ENCODE assay signal across 24 mouse cellular contexts in the genomic region with DNA sequence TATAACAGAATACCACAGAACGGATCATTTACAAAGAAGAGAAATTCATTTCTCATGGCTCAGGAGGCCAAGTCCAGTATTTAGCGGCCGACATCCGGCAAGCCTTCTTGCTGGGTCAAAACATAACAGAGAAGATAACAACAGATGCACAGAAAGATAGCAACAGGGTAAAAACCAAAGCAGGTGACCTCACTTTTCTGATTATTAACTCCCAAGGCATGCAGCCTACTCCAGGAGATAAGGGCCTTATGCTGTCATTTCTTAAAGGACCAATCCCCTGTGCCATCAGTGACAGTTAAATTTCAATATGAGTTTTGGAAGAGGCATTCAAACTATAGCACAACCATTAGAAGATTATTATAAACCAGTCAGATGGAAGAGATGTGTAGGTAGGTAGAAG.
"Had no signal": no experiment of that assay in that cellular context is flagged by ENCODE, and none has a peak within 500 bp of the region (broad histone marks: within the 10 kb centered on the region; RNA-seq: fewer than 3 reads in every experiment).

No protein-coding gene starts in this region.

- ATAC-seq: hindbrain, embryonic 16.5 days; inflammation-experienced regulatory T-cells, adult 6 months; intestine, embryonic 15.5 days; intestine, postnatal 0 days had no signal

- DNase-seq: gastrocnemius, adult 2 months; gastrocnemius, postnatal 10 days; gastrocnemius, postnatal 25 days; heart, adult 18-20 months; heart, postnatal 10 days; heart, postnatal 4 days; kidney, adult 18-20 months; kidney, adult 8-10 months; kidney, postnatal 10 days; kidney, postnatal 36 days; layer of hippocampus, adult 9-11 months; layer of hippocampus, postnatal 36 days; liver; liver, embryonic 13.5 days had no signal

- H3K36me3 ChIP-seq: heart, embryonic 10.5 days; heart, embryonic 12.5 days; hindbrain, embryonic 10.5 days; hindbrain, embryonic 12.5 days; intestine, embryonic 15.5 days; limb, embryonic 10.5 days; limb, embryonic 12.5 days; liver, embryonic 13.5 days had no signal

- H3K4me1 ChIP-seq: heart, embryonic 10.5 days; heart, embryonic 12.5 days; hindbrain, embryonic 10.5 days; hindbrain, embryonic 12.5 days; intestine, embryonic 15.5 days; limb, embryonic 12.5 days had no signal

- H3K27me3 ChIP-seq: heart, embryonic 12.5 days; hindbrain, embryonic 12.5 days; intestine, embryonic 15.5 days; limb, embryonic 12.5 days; liver, embryonic 13.5 days had no signal

- H3K9me3 ChIP-seq: heart, embryonic 10.5 days; hindbrain, embryonic 10.5 days; hindbrain, embryonic 12.5 days; intestine, embryonic 15.5 days; limb, embryonic 10.5 days; limb, embryonic 12.5 days; liver, embryonic 13.5 days had no signal

- H3K4me3 ChIP-seq: gastrocnemius, adult 2 months; heart, embryonic 10.5 days; heart, embryonic 12.5 days; hindbrain, embryonic 10.5 days; hindbrain, embryonic 12.5 days; intestine, embryonic 15.5 days; limb, embryonic 10.5 days; limb, embryonic 12.5 days; liver, embryonic 13.5 days had no signal
